Mouse (Mus musculus) stomach, postnatal 0 days (tissue): ENCODE results near the gene Rag2. TPM values are rescaled to one million over a fixed set of nuclear protein-coding genes. Genes with fewer than 3 reads are reported as not detected.
A peak's percentile ranks its signal among the peaks of the same experiment; 100 is the strongest.

Source experiments
- ATAC-seq: fragments of 200-750 bp; cut with Nextera tagmentation; 2 replicates; pipeline ENCODE4 v1.8.0; 2017; ENCODE audit not compliant: low FRiP score, low TSS enrichment
- DNase-seq: peaks from one replicate; pipeline ENCODE4 v3.0.0-alpha.2; 2016; ENCODE audit warnings: low spot score
- H3K27ac ChIP-seq: fragments of 300-500 bp; sonication (generic); replicated peaks from 2 replicates; pipeline ENCODE4 v1.5.1; 2014; ENCODE audit warnings: mild to moderate bottlenecking, control low read depth
- H3K27me3 ChIP-seq: fragments of 300-500 bp; sonication (generic); 2 replicates; pipeline ENCODE4 v1.6.1; 2014; ENCODE audit warnings: low read length; ENCODE audit not compliant: control insufficient read depth, insufficient read depth
- H3K36me3 ChIP-seq: fragments of 300-500 bp; sonication (generic); 2 replicates; pipeline ENCODE4 v1.6.1; 2014; ENCODE audit warnings: low read length, mixed read lengths; ENCODE audit not compliant: control insufficient read depth, insufficient read depth
- H3K4me1 ChIP-seq: fragments of 300-500 bp; sonication (generic); replicated peaks from 2 replicates; pipeline ENCODE4 v1.6.1; 2014; ENCODE audit warnings: antibody characterized with exemption; ENCODE audit not compliant: control insufficient read depth, insufficient read depth
- H3K4me2 ChIP-seq: fragments of 300-500 bp; sonication (generic); replicated peaks from 2 replicates; pipeline ENCODE4 v1.6.1; 2014; ENCODE audit warnings: low read depth, mild to moderate bottlenecking, control low read depth, moderate library complexity
- H3K4me3 ChIP-seq: fragments of 300-500 bp; sonication (generic); 2 replicates; pipeline ENCODE4 v1.5.1; 2014; ENCODE audit warnings: low read depth, low read length, control low read depth
- H3K9ac ChIP-seq: fragments of 300-500 bp; sonication (generic); 2 replicates; pipeline ENCODE4 v1.6.1; 2014; ENCODE audit warnings: mild to moderate bottlenecking, low read length, control low read depth, mixed read lengths
- H3K9me3 ChIP-seq: fragments of 300-500 bp; sonication (generic); 2 replicates; pipeline ENCODE4 v1.6.1; 2016; ENCODE audit warnings: low read length; ENCODE audit not compliant: control insufficient read depth
- CTCF ChIP-seq: IDR thresholded peaks from 2 replicates; pipeline ENCODE4 v1.5.1; 2016; ENCODE audit warnings: antibody characterized with exemption, low read depth, mild to moderate bottlenecking, moderate library complexity
- EP300 ChIP-seq: optimal IDR thresholded peaks from 2 replicates; pipeline ENCODE3; 2016; ENCODE audit warnings: antibody characterized with exemption
- WGBS: fragments of 180-500 bp; shearing (Covaris S2); extraction: QIAGEN DNeasy Blood & Tissue Kit; methylation state at CpG from one replicate; pipeline ENCODE4 v1.1.7; 2014; 5-methylcytosine and 5-hydroxymethylcytosine counted together
- polyA plus RNA-seq: library from polyadenylated mRNA; unstranded; fragments of >200 nt; fragmentation: Nextera tagmentation; extraction: Ambion mirVana; gene quantifications from 2 replicates; pipeline ENCODE4 v1.2.1, GENCODE M21; 2015

The Rag2 gene
- polyA plus RNA-seq, 1 experiment from 2014 or later, result not detected

DNA sequence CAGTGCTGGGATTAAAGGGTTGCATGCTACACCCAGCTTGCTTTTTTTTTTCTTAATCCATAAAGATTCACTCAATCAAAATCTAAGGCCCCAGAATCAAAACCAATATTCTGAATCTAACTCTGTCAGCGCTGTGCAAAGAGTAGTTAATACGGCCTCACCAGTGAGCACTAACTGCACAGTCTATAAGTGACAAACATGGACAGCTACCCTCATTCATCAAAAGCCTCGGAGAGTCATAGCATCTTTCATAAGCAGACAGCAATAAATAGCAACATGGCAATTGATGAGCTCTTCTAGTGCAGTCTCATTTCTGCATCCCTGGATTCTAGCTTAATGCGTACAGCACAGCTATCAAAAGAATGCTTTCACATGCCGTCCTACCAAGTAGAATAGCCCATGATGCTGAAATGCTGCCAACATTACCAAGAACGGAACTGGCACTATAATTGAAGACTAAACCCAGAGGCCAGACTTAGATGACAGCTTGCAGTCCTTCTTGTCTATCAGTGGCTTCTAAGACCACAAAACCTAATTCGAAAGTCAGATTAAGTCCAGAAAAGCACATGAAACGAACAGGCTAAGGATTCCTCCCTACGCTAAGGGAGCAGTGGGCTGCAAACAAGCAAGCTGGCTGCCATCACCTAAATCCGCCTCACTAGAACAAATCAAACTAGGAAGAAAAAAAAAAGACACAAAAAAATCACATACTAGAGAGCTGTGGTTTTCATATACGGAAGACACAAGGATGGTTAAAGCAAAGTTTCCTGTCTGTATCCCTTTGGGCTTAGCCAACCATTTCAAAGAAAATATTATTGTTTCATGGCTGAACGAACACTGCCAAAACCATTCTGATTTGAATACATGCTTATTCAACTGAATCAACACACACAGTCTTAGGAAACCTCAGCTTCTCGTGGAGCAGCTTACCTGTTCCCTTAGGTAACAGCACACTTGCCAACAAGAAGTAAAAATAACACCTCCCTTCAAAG is 26.0 kb upstream of the Rag2 start:
- no peaks in the 10 kb centered on the region for H3K4me1 ChIP-seq
- no peak overlapping the region for H3K27ac ChIP-seq
- H3K4me3 ChIP-seq, result no peak overlapping the region
- 70% methylated on average over 13 of the region's 13 CpGs for WGBS
- DNase-seq (no peak), ATAC-seq (no peak)
- H3K36me3 ChIP-seq, result no peaks in the 10 kb centered on the region
- H3K27me3 ChIP-seq, result no peaks in the 10 kb centered on the region
- no peak overlapping the region for H3K4me2 ChIP-seq
- no peak overlapping the region for H3K9ac ChIP-seq
- TF ChIP-seq CTCF (no peak), EP300 (no peak)
- no peaks in the 10 kb centered on the region for H3K9me3 ChIP-seq

DNA sequence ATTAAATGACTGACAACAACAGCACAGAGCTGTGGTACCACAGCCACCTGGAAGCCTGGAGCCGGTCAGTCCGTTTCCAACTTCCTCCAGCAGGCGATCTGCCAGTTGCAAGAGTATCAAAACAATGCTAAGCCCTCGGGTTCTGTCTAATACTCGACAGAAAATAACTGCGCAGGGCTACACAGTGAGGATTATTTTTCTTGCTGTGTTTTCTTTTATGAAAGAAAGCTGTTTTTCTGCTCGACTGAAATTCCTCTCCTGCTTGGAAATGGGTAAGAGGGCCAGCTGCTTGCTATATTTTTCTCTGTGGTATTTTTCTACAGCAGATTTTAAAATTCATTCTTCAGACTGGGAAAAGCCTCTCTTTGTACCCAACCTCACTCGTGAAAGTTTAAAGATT is 23.8 kb upstream of the Rag2 start:
- Histone ChIP-seq H3K27me3 (no peaks in the 10 kb centered on the region), H3K4me2 (0 out of 2 replicates have a peak overlapping the region, but pooled peaks have one; percentile 17)

DNA sequence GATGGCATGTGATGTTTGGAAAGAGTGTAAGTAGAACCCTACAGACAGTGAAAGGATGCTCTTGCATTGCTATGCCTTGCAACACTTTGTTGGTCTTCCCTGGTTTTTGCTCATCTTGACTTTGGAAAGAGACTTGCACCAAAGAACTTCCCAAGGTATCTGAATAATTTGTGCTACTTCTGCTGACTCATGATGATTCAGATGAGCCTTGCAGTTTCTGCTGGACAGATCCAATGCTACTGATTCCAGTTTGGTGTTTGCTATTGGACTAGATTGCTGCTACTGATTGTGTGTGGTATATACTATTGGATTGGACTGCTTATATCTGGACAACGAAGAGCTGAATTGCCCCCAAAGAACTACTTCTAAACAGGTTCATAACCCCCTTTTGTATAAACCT is 21.4 kb upstream of the Rag2 start:
- H3K4me1 ChIP-seq, result no peaks in the 10 kb centered on the region
- no peak for TF ChIP-seq EP300
- no peak for TF ChIP-seq CTCF
- no peaks in the 10 kb centered on the region for H3K9me3 ChIP-seq
- no peak overlapping the region for H3K4me2 ChIP-seq
- no peak overlapping the region for H3K4me3 ChIP-seq
- no peaks in the 10 kb centered on the region for H3K36me3 ChIP-seq
- no peak overlapping the region for H3K9ac ChIP-seq
- H3K27me3 ChIP-seq, result no peaks in the 10 kb centered on the region
- ATAC-seq (no peak), DNase-seq (no peak)
- H3K27ac ChIP-seq, result no peak overlapping the region
- 91% methylated on average over 1 of the region's 1 CpGs for WGBS

More for the DNA sequence above, 23.8 kb upstream of the Rag2 start:
- 30% methylated on average over 8 of the region's 8 CpGs for WGBS
- no peaks in the 10 kb centered on the region for H3K9me3 ChIP-seq
- no peaks in the 10 kb centered on the region for H3K36me3 ChIP-seq
- no peak overlapping the region for H3K4me3 ChIP-seq
- no peak overlapping the region for H3K9ac ChIP-seq
- H3K4me1 ChIP-seq, result no peaks in the 10 kb centered on the region
- no peak for TF ChIP-seq EP300
- TF ChIP-seq CTCF, result peak; percentile 31
- ATAC-seq (no peak), DNase-seq (no peak)
- no peak overlapping the region for H3K27ac ChIP-seq

DNA sequence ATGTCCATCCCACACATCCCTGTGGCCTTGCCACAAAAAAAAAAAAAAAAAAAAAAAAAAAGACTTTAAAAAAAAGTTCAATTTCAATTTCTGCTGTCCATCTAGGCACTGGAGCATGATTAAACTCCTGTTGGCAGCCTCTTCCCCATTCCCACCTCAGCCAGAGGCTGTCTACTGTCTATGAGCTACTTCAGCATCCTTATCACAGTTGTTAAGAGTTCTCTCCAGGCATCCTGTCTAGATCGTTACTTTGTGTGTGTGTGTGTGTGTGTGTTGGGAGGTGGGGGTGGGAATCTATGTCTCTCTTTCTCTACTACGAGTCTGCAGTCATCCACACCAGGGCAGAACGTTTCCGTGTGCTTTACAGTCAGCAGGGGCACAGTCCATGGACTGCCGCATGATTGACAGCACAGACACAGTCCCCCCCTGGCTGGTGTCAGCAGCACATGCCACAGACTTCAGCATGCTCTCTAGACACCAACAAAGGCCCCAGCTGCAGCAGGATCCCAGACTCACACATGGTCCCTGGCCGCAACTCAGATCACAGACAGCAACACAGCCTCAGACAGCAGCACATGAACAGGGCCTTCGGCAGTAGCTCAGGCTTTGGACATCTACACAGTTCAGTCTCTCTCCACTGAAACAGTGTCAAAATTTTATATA is 16.2 kb upstream of the Rag2 start:
- H3K4me2 ChIP-seq, result no peak overlapping the region
- H3K27me3 ChIP-seq, result no peaks in the 10 kb centered on the region
- ATAC-seq, result no peak
- H3K36me3 ChIP-seq, result no peaks in the 10 kb centered on the region
- no peak overlapping the region for H3K4me3 ChIP-seq
- WGBS, result 77% methylated on average over 7 of the region's 7 CpGs
- no peak overlapping the region for H3K9ac ChIP-seq
- no peak overlapping the region for H3K27ac ChIP-seq
- no peaks in the 10 kb centered on the region for H3K9me3 ChIP-seq
- no peak for DNase-seq
- TF ChIP-seq CTCF, result no peak
- TF ChIP-seq EP300, result no peak
- H3K4me1 ChIP-seq, result no peaks in the 10 kb centered on the region

DNA sequence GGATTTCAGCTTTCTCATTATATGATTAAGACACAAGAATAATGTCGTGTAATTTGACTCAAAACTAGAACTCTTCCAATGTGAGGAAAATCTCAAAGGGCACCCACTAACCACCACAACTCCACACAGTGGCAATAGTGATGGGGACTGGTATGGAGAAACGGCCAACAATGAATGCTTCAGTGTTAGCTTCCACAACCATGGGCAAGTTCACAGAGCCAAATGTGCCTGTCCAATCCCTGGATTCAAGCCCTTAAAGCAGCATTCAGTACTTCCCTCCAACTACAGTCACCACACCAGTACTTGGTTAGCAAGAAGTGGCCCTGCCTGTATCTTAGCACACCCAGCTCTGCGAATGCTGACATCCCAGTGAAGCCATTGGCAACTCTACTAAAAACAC is 13.7 kb upstream of the Rag2 start:
- no peaks in the 10 kb centered on the region for H3K36me3 ChIP-seq
- H3K4me3 ChIP-seq, result no peak overlapping the region
- H3K9me3 ChIP-seq, result no peaks in the 10 kb centered on the region
- no peak overlapping the region for H3K9ac ChIP-seq
- TF ChIP-seq EP300 (no peak), CTCF (no peak)
- no peaks in the 10 kb centered on the region for H3K4me1 ChIP-seq
- WGBS, result 91% methylated on average over 3 of the region's 3 CpGs
- DNase-seq (no peak), ATAC-seq (no peak)
- H3K27me3 ChIP-seq, result no peaks in the 10 kb centered on the region
- no peak overlapping the region for H3K4me2 ChIP-seq
- H3K27ac ChIP-seq, result no peak overlapping the region
